Comparison of ENCODE assay signal across 9 mouse cellular contexts in genomic region chr9:118607701-118608401, GRCm38 (mm10). TPM values are rescaled to one million over a fixed set of nuclear protein-coding genes. Genes with fewer than 3 reads are reported as not detected.
A peak's percentile ranks its signal among the peaks of the same experiment; 100 is the strongest.
DNase-seq lines count a peak whose midpoint lies in the region; ATAC-seq lines count a peak whose summit lies in the region.
"Had no signal": no experiment of that assay in that cellular context is flagged by ENCODE, and none has a peak within 500 bp of the region (broad histone marks: within the 10 kb centered on the region; RNA-seq: fewer than 3 reads in every experiment).

No protein-coding gene starts in this region.

- H3K36me3 ChIP-seq in heart, embryonic 12.5 days = no peaks in the 10 kb centered on the region
- H3K36me3 ChIP-seq in hindbrain, embryonic 16.5 days (ENCODE audit: control insufficient read depth, insufficient read depth, low read length) = no peaks in the 10 kb centered on the region
- H3K36me3 ChIP-seq in midbrain, embryonic 14.5 days (ENCODE audit: control insufficient read depth, insufficient read depth, low read length) = no peaks in the 10 kb centered on the region

- DNase-seq in heart, adult 8-10 months (ENCODE audit: low spot score) = no peak
- peak; percentile 49 for DNase-seq in embryo, embryonic 9.5 days (ENCODE audit: extremely low spot score)
- no peak for DNase-seq in midbrain, embryonic 14.5 days
- no peak for DNase-seq in ovary, postnatal 36 days (ENCODE audit: low spot score)
- no peak for DNase-seq in left cerebral cortex, postnatal 4 days
- DNase-seq in layer of hippocampus, adult 11-12 months (ENCODE audit: low spot score) = no peak
- DNase-seq: cerebellum, adult 9-11 months had no signal

- peak overlapping the region; percentile 89 for H3K9ac ChIP-seq in heart, embryonic 12.5 days
- 0 out of 2 replicates have a peak overlapping the region, but pooled peaks have one; percentile 35 for H3K9ac ChIP-seq in hindbrain, embryonic 16.5 days (ENCODE audit: low read depth, low read length)
- no peak overlapping the region for H3K9ac ChIP-seq in midbrain, embryonic 14.5 days (replicated peaks; ENCODE audit: low read length)

- intact Hi-C loops in left cerebral cortex, postnatal 4 days (cut with DNase I) = loop anchor here (5.0 kb wide), 1 partner anchor 264 kb away; no protein-coding TSS in a partner anchor

- H3K4me2 ChIP-seq in heart, embryonic 12.5 days = peak overlapping the region; percentile 91
- peak overlapping the region; percentile 97 for H3K4me2 ChIP-seq in hindbrain, embryonic 16.5 days (ENCODE audit: low read length)
- peak overlapping the region; percentile 95 for H3K4me2 ChIP-seq in midbrain, embryonic 14.5 days (ENCODE audit: low read length)

- no peak for ATAC-seq in heart, embryonic 12.5 days (ENCODE audit: insufficient number of reproducible peaks, low FRiP score)
- ATAC-seq in hindbrain, embryonic 16.5 days = no peak
- ATAC-seq in midbrain, embryonic 14.5 days (ENCODE audit: low FRiP score, low TSS enrichment) = no peak

- peak overlapping the region; percentile 70 for H3K4me3 ChIP-seq in heart, embryonic 12.5 days
- H3K4me3 ChIP-seq in hindbrain, embryonic 16.5 days (ENCODE audit: low read length) = peak overlapping the region; percentile 70; the same call in 1 of the 2 replicates
- no peak overlapping the region for H3K4me3 ChIP-seq in midbrain, embryonic 14.5 days (replicated peaks; ENCODE audit: low read depth, low read length)

- WGBS in heart, embryonic 12.5 days = 51% methylated on average over 16 of the region's 16 CpGs
- 37% methylated on average over 16 of the region's 16 CpGs for WGBS in hindbrain, embryonic 16.5 days
- 43% methylated on average over 16 of the region's 16 CpGs for WGBS in midbrain, embryonic 14.5 days

- H3K4me1 ChIP-seq in heart, embryonic 12.5 days (replicated peaks) = peaks cover 67% of the 10 kb centered on the region
- peaks cover 13% of the 10 kb centered on the region for H3K4me1 ChIP-seq in hindbrain, embryonic 16.5 days (ENCODE audit: control insufficient read depth, insufficient read depth, low read depth, low read length)
- H3K4me1 ChIP-seq in midbrain, embryonic 14.5 days (ENCODE audit: control insufficient read depth, insufficient read depth, low read length) = no peaks in the 10 kb centered on the region

- no peak overlapping the region; the same call in 1 of the 2 replicates for H3K27ac ChIP-seq in heart, embryonic 12.5 days (ENCODE audit: poor library complexity, severe bottlenecking)
- no peak overlapping the region for H3K27ac ChIP-seq in hindbrain, embryonic 16.5 days (ENCODE audit: low read depth, low read length)
- no peak overlapping the region for H3K27ac ChIP-seq in midbrain, embryonic 14.5 days (replicated peaks; ENCODE audit: low read depth, low read length)

- H3K9me3 ChIP-seq in heart, embryonic 12.5 days (replicated peaks) = no peaks in the 10 kb centered on the region
- H3K9me3 ChIP-seq in hindbrain, embryonic 16.5 days (ENCODE audit: control insufficient read depth, low read length) = no peaks in the 10 kb centered on the region
- H3K9me3 ChIP-seq in midbrain, embryonic 14.5 days (ENCODE audit: control insufficient read depth, low read length) = no peaks in the 10 kb centered on the region

- H3K27me3 ChIP-seq in heart, embryonic 12.5 days (replicated peaks) = peaks cover 34% of the 10 kb centered on the region
- H3K27me3 ChIP-seq in hindbrain, embryonic 16.5 days (replicated peaks; ENCODE audit: control insufficient read depth, insufficient read depth, low read length) = peaks cover 9% of the 10 kb centered on the region
- H3K27me3 ChIP-seq in midbrain, embryonic 14.5 days (ENCODE audit: control insufficient read depth, insufficient read depth, low read length) = peaks cover 10% of the 10 kb centered on the region; the same call in 1 of the 2 replicates

RNA-seq across cellular contexts. Expression of gene Itga9, which starts 1.4 kb away (rescaled TPM):
- polyA plus RNA-seq in heart, embryonic 12.5 days (2016; fragmentation: Nextera tagmentation; extraction: Ambion mirVana) = 20.2 and 21.0 TPM in 2 replicates
- 10 to 100 TPM; 24.9 to 42.6 (median 36.7) TPM for total RNA-seq in heart, adult 8-10 months (2022)
- 0.74 and 0.91 TPM in 2 replicates for polyA plus RNA-seq in hindbrain, embryonic 16.5 days (2015; fragmentation: Nextera tagmentation; extraction: Ambion mirVana)
- 1.3 and 2.4 TPM in 2 replicates for polyA plus RNA-seq in midbrain, embryonic 14.5 days (2014; fragmentation: Nextera tagmentation; extraction: Ambion mirVana)
- 1 to 10 TPM; 5.4 to 6.4 TPM for total RNA-seq in left cerebral cortex, postnatal 4 days (2021)
